Mouse (Mus musculus) E14TG2a.4 (cell line): ENCODE measurements around the gene Mpp3.

Experiments used
- CTCF ChIP-seq: conservative IDR thresholded peaks from 2 replicates; pipeline ENCODE4 v1.5.1; 2014; ENCODE audit warnings: low read length
- NANOG ChIP-seq: IDR thresholded peaks from 2 replicates; pipeline ENCODE4 v1.6.1; 2014; ENCODE audit warnings: borderline replicate concordance, low read length, mixed read lengths
- POU5F1 ChIP-seq: IDR thresholded peaks from 2 replicates; pipeline ENCODE4 v1.6.1; 2014; ENCODE audit warnings: low read length, borderline replicate concordance

GRCm38 (mm10) chr11:102035456-102035960, 7.2 kb upstream of the Mpp3 start:
- no peak for TF ChIP-seq CTCF
- TF ChIP-seq NANOG, result no peak
- no peak for TF ChIP-seq POU5F1
